Mouse (Mus musculus) left cerebral cortex, postnatal 10 days (tissue): ENCODE data around the gene Lrriq4. TPM values are rescaled to one million over a fixed set of nuclear protein-coding genes. Genes with fewer than 3 reads are reported as not detected.
"Not testable (repeated sequence)": the region's sequence is repeated elsewhere in the genome, so short reads cannot be mapped to it uniquely, and the experiment has no call there.

Experiments
- DNase-seq, 2 experiments: peaks; one replicate each; pipeline ENCODE4 v3.0.0; 2021 to 2022; ENCODE audit warnings: low spot score in 2 of 2, mixed read lengths in 1 of 2; ENCODE audit errors: extremely low spot score in 1 of 2
- intact Hi-C: fragments of 180-260 bp; cut with DNase I; formaldehyde crosslinking; loops from one replicate; pipeline ENCODE4 v1.15.1; 2025
- total RNA-seq, 2 experiments: library from RNA; stranded (reverse); gene quantifications; 2 replicates each; pipeline ENCODE4 v1.2.3; 2021

Gene Lrriq4
- total RNA-seq, 2 experiments from 2014 or later, result not detected

GRCm38 (mm10) chr3:30650062-30650841 is 5.9 kb downstream of the Lrriq4 start:
- peak in 1 of 2 experiments; percentile 30 for DNase-seq
- intact Hi-C loops, result no loop called here

DNA sequence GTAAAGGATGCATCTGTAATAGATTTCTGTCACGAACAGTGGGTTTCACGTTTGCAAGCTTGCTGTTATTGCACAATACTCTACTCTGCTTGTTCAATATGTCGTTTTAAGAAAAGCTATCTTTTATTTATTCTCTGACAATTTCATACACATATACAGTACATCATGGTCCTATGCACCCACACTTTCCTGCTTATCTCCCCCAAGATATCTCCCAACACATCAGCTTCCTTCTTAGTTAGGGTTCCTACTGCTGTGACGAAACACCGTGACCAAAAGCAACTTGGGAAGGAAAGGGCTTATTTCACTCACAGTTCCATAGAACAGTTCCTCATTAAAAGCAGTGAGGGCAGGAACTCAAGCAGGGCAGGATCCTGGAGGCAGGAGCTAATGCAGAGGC is 11.6 kb downstream of the Lrriq4 start:
- DNase-seq, result no peak
- intact Hi-C loops, result no loop called here

DNA sequence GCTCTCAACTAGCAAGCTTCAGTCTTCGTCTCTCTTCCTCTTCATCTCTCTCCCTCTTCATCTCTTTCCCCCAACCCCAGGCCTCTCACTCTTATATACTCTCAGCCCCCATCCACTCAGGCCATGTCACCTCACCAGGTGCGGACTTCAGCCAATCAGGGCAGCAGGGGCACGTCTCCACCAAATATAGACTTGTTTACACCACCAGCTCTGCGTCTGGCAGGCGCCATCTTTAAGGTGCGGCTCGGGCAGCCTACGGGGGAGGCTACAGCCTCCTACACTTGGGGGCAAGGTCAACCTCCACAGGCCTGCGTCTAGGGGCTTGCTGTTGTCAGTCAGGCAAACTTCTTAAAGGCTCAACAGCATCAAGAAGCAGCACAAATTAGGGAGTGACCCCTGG is 14.2 kb downstream of the Lrriq4 start:
- intact Hi-C loops, result no loop called here
- no peak for DNase-seq

- no peak for DNase-seq
- intact Hi-C loops, result no loop called here
Measured at GRCm38 (mm10) chr3:30683190-30683589, 38.9 kb downstream of the Lrriq4 start.

- DNase-seq, result no peak
- intact Hi-C loops, result no loop called here
Measured at GRCm38 (mm10) chr3:30687216-30687615, 42.9 kb downstream of the Lrriq4 start.

- DNase-seq, result no peak
- intact Hi-C loops, result loop anchor here (5.0 kb wide), 1 partner anchor 101 kb away; the partner anchor contains the start of gene Sec62
Measured at GRCm38 (mm10) chr3:30690976-30691375, 46.7 kb downstream of the Lrriq4 start.

GRCm38 (mm10) chr3:30695661-30696060 is 51.4 kb downstream of the Lrriq4 start:
- intact Hi-C loops, result no loop called here
- no peak for DNase-seq

DNA sequence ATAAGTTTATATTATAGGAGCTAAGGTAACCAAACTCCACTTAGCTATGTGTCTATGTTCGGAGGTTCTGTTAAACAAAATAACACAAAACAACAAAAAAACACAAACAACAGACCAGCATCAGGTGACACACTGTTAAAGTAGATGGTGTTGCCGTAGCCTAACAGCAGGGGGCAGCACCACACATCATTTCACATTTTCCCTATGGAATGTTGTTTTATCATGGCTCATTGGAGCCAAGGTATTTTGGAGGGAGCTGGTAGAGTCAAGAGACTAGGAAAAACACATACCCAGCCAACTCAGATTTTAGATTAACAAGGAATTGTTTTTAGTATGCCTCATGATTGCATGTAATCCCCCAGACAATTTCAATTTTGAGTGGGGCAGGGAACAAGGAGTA is 52.0 kb downstream of the Lrriq4 start:
- intact Hi-C loops, result no loop called here
- DNase-seq, result peak; percentile 56 to 60

DNA sequence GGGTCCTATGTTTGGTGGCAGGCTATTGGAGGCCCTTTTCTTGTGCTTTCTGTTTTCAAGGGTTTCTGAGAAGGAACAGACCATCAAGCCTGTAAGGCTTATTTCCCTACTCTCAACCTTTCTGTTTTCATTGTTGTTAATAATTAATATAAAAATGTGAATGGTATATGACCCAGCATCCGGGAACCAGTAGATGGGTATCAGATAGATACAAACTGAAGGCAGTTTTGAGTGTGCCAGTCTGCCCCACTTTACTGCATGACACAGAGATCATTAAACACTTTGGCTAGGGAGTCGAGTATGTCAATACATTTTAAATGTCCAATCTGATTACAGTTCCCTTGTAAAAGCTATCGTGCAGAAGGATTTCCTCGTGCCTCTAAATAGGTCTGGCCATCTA is 53.6 kb downstream of the Lrriq4 start:
- intact Hi-C loops, result no loop called here
- DNase-seq, result no peak

- DNase-seq, intact Hi-C loops: not testable (repeated sequence)
Measured at GRCm38 (mm10) chr3:30699711-30700505, 55.6 kb downstream of the Lrriq4 start, which contains the start of gene Lrrc31. Gene Lrrc31 (minus strand): TSS chr3:30699843.

GRCm38 (mm10) chr3:30705977-30706376 is 61.7 kb downstream of the Lrriq4 start:
- intact Hi-C loops, result no loop called here
- no peak for DNase-seq

- DNase-seq, result no peak
- intact Hi-C loops, result no loop called here
Measured at GRCm38 (mm10) chr3:30706614-30707276, 62.4 kb downstream of the Lrriq4 start.

GRCm38 (mm10) chr3:30710191-30710590 is 65.9 kb downstream of the Lrriq4 start:
- intact Hi-C loops, result no loop called here
- DNase-seq, result no peak

DNA sequence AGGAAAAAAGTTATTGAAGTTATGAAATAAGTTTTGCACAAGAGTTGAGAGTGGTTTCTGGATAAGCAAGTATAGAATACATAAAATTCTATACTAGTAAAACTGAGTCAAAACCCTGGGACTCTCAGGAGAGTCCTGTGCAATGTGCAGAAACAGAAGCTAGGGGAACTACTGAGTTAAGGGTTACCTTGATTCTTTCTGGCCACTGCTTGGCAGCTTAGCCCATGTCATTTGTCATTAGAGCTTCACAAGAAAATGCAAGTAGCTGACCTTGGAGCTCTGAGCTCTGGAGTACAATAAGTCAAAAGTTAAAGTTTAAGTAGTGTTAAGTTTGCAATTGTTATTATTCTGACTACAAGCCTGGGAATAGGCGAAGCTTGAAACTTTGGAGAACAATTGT is 69.0 kb downstream of the Lrriq4 start:
- no peak for DNase-seq

DNA sequence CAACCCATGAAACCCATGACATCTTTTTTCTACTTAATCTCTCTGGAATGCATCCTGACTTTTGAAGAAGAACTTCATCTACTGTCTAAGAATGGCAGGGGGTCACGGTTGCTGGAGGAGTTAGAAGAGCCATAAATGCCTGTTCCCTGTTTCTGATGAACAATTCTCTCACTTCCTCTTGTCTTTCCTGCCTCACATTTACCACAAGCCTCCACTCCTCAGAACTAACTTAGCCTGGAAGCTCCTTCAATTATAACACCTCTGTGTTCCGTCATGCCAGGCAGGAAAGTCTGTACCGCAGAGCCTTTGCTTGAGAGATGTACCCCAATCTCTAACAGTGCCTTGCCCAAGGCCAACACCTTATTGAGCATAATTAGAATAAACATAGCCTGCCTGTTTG is 74.3 kb downstream of the Lrriq4 start:
- intact Hi-C loops, result no loop called here

More for the DNA sequence above, 69.0 kb downstream of the Lrriq4 start:
- intact Hi-C loops, result no loop called here

More for the DNA sequence above, 74.3 kb downstream of the Lrriq4 start:
- DNase-seq, result no peak

Other genes with a start within 250 kb of the Lrriq4 start
- gene Mecom, start 96.5 kb upstream of the Lrriq4 start, total RNA-seq, result 1 to 10 TPM; 4.2 to 4.7 TPM
- gene Actrt3, start 44.6 kb upstream of the Lrriq4 start, total RNA-seq, result under 1 TPM; 0.73 to 0.99 TPM
- gene Mynn, start 42.4 kb upstream of the Lrriq4 start, total RNA-seq, result 10 to 100 TPM; 15.7 to 17.0 TPM
- under 1 TPM; 0.30 to 0.34 TPM for gene Lrrc34, start 3.4 kb downstream of the Lrriq4 start, total RNA-seq
- not detected for gene Lrrc31, start 55.3 kb downstream of the Lrriq4 start, total RNA-seq
- not detected for gene Samd7, start 101.8 kb downstream of the Lrriq4 start, total RNA-seq
- gene Sec62, start 148.4 kb downstream of the Lrriq4 start, total RNA-seq, result 10 to 100 TPM; 90.2 to 93.8 TPM
- gene Gpr160, start 211.4 kb downstream of the Lrriq4 start, total RNA-seq, result under 1 TPM; 0.69 to 0.75 TPM